Mouse (Mus musculus) hindbrain, embryonic 12.5 days (tissue): ENCODE measurements around the gene Cacnb4. TPM values are rescaled to one million over a fixed set of nuclear protein-coding genes. Genes with fewer than 3 reads are reported as not detected.
A peak's percentile ranks its signal among the peaks of the same experiment; 100 is the strongest.

Experiments
- ATAC-seq: fragments of 200-750 bp; cut with Nextera tagmentation; 2 replicates; pipeline ENCODE4 v1.8.0; 2017; ENCODE audit warnings: moderate TSS enrichment; ENCODE audit not compliant: low FRiP score
- H3K27ac ChIP-seq: fragments of 300-500 bp; sonication (generic); 2 replicates; pipeline ENCODE4 v1.5.1; 2016; ENCODE audit warnings: mild to moderate bottlenecking
- H3K27me3 ChIP-seq: fragments of 300-500 bp; sonication (generic); 2 replicates; pipeline ENCODE4 v1.6.1; 2016; ENCODE audit warnings: mild to moderate bottlenecking
- H3K36me3 ChIP-seq: fragments of 300-500 bp; sonication (generic); 2 replicates; pipeline ENCODE4 v1.6.1; 2016; ENCODE audit warnings: mild to moderate bottlenecking
- H3K4me1 ChIP-seq: fragments of 300-500 bp; sonication (generic); 2 replicates; pipeline ENCODE4 v1.6.1; 2016
- H3K4me2 ChIP-seq: fragments of 300-500 bp; sonication (generic); replicated peaks from 2 replicates; pipeline ENCODE4 v1.6.1; 2016; ENCODE audit warnings: mild to moderate bottlenecking
- H3K4me3 ChIP-seq: fragments of 300-500 bp; sonication (generic); 2 replicates; pipeline ENCODE4 v1.5.1; 2016; ENCODE audit warnings: mild to moderate bottlenecking
- H3K9ac ChIP-seq: fragments of 300-500 bp; sonication (generic); 2 replicates; pipeline ENCODE4 v1.6.1; 2016; ENCODE audit warnings: mild to moderate bottlenecking, moderate library complexity
- H3K9me3 ChIP-seq: fragments of 300-500 bp; sonication (generic); replicated peaks from 2 replicates; pipeline ENCODE4 v1.6.1; 2016; ENCODE audit warnings: mild to moderate bottlenecking
- WGBS: fragments of 180-500 bp; shearing (Covaris S2); methylation state at CpG from one replicate; pipeline ENCODE4 v1.1.7; 2016; 5-methylcytosine and 5-hydroxymethylcytosine counted together
- polyA plus RNA-seq: library from polyadenylated mRNA; unstranded; fragments of >200 nt; fragmentation: Nextera tagmentation; extraction: Ambion mirVana; gene quantifications from 2 replicates; pipeline ENCODE4 v1.2.1, GENCODE M21; 2016

Gene Cacnb4
- polyA plus RNA-seq, 1 experiment from 2014 or later, result 5.9 TPM

GRCm38 (mm10) chr2:52557503-52558275, 118.9 kb downstream of the Cacnb4 start:
- peak; percentile 84 for ATAC-seq
- H3K9me3 ChIP-seq, result no peaks in the 10 kb centered on the region
- peaks cover 20% of the 10 kb centered on the region for H3K4me1 ChIP-seq
- no peaks in the 10 kb centered on the region for H3K36me3 ChIP-seq
- peak overlapping the region; percentile 62 for H3K9ac ChIP-seq
- peak overlapping the region; percentile 57 for H3K4me2 ChIP-seq
- WGBS, result 38% methylated on average over 12 of the region's 12 CpGs
- H3K4me3 ChIP-seq, result peak overlapping the region; percentile 39
- peak overlapping the region; percentile 82 for H3K27ac ChIP-seq
- H3K27me3 ChIP-seq, result no peaks in the 10 kb centered on the region

GRCm38 (mm10) chr2:52556961-52557326, 119.7 kb downstream of the Cacnb4 start:
- no peaks in the 10 kb centered on the region for H3K9me3 ChIP-seq
- no peaks in the 10 kb centered on the region for H3K27me3 ChIP-seq
- ATAC-seq, result no peak
- H3K4me1 ChIP-seq, result peaks cover 20% of the 10 kb centered on the region
- H3K9ac ChIP-seq, result peak overlapping the region; percentile 62; the same call in 1 of the 2 replicates
- 73% methylated on average over 4 of the region's 4 CpGs for WGBS
- H3K27ac ChIP-seq, result no peak overlapping the region
- peak overlapping the region; percentile 39 for H3K4me3 ChIP-seq
- H3K36me3 ChIP-seq, result no peaks in the 10 kb centered on the region
- peak overlapping the region; percentile 57 for H3K4me2 ChIP-seq

GRCm38 (mm10) chr2:52556298-52556960, 120.2 kb downstream of the Cacnb4 start:
- peaks cover 20% of the 10 kb centered on the region for H3K4me1 ChIP-seq
- H3K27me3 ChIP-seq, result no peaks in the 10 kb centered on the region
- ATAC-seq, result no peak
- no peaks in the 10 kb centered on the region for H3K36me3 ChIP-seq
- H3K9me3 ChIP-seq, result no peaks in the 10 kb centered on the region
- H3K9ac ChIP-seq, result no peak overlapping the region
- peak overlapping the region; percentile 39 for H3K4me3 ChIP-seq
- 88% methylated on average over 20 of the region's 20 CpGs for WGBS
- peak overlapping the region; percentile 57 for H3K4me2 ChIP-seq
- H3K27ac ChIP-seq, result no peak overlapping the region

GRCm38 (mm10) chr2:52548401-52548800, 128.2 kb downstream of the Cacnb4 start:
- no peak overlapping the region for H3K27ac ChIP-seq
- ATAC-seq, result no peak
- H3K4me1 ChIP-seq, result no peaks in the 10 kb centered on the region
- H3K4me3 ChIP-seq, result no peak overlapping the region
- H3K9me3 ChIP-seq, result no peaks in the 10 kb centered on the region
- H3K9ac ChIP-seq, result no peak overlapping the region
- H3K27me3 ChIP-seq, result no peaks in the 10 kb centered on the region
- WGBS, result 95% methylated on average over 3 of the region's 3 CpGs
- no peaks in the 10 kb centered on the region for H3K36me3 ChIP-seq
- H3K4me2 ChIP-seq, result no peak overlapping the region

DNA sequence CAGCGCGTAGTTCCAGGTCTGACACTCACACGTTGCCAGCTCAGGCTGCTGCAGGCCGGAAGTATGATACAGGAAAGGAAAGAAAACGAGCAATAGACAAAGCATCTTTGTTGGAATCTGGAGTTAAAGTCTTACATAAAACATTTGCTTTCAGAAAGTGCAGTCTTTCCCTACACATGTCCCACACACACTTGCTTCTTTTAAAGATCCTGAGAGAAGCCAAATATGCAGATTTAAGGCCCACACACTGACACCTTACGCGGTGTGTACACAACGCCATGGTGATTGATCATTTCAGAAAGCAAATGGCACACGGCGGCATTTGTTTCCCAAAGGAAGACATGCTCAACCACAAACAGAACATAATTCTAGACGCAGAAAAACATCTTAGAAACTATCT, 129.3 kb downstream of the Cacnb4 start:
- Histone ChIP-seq H3K36me3 (no peaks in the 10 kb centered on the region), H3K4me2 (no peak overlapping the region), H3K27me3 (no peaks in the 10 kb centered on the region), H3K4me1 (no peaks in the 10 kb centered on the region), H3K9me3 (no peaks in the 10 kb centered on the region), H3K9ac (no peak overlapping the region), H3K4me3 (no peak overlapping the region), H3K27ac (no peak overlapping the region)
- ATAC-seq, result no peak
- WGBS, result 86% methylated on average over 11 of the region's 11 CpGs

GRCm38 (mm10) chr2:52544527-52544926, 132.1 kb downstream of the Cacnb4 start:
- Histone ChIP-seq H3K9me3 (no peaks in the 10 kb centered on the region), H3K27me3 (no peaks in the 10 kb centered on the region), H3K4me1 (no peaks in the 10 kb centered on the region), H3K4me2 (no peak overlapping the region), H3K4me3 (no peak overlapping the region), H3K36me3 (no peaks in the 10 kb centered on the region), H3K9ac (no peak overlapping the region), H3K27ac (no peak overlapping the region)
- no peak for ATAC-seq
- 88% methylated on average over 2 of the region's 2 CpGs for WGBS

GRCm38 (mm10) chr2:52541068-52541467, 135.6 kb downstream of the Cacnb4 start:
- H3K27me3 ChIP-seq, result no peaks in the 10 kb centered on the region
- H3K27ac ChIP-seq, result no peak overlapping the region
- WGBS, result 96% methylated on average over 4 of the region's 4 CpGs
- no peak overlapping the region for H3K4me3 ChIP-seq
- no peaks in the 10 kb centered on the region for H3K9me3 ChIP-seq
- H3K9ac ChIP-seq, result no peak overlapping the region
- H3K36me3 ChIP-seq, result no peaks in the 10 kb centered on the region
- no peak overlapping the region for H3K4me2 ChIP-seq
- no peaks in the 10 kb centered on the region for H3K4me1 ChIP-seq
- ATAC-seq, result no peak

DNA sequence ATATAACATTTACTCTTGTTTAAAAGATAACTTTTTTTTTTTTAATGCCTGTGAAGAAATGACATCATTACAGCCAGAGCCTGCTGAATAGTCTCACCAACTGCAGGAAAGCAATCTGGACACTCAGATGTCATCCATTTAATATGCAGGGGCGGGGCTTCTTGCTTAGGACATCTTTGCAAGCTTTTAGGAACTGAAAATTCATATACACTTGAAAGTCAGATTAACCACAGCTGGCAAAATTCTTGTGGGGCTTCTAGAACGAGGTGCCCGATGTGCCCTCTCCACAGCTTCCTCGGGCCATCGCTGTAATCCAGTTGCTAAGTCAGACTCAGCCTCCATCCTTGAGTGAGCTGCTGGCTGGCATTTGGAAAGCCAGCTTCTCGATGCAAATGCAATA, 137.3 kb downstream of the Cacnb4 start:
- ATAC-seq, result no peak
- no peak overlapping the region for H3K9ac ChIP-seq

DNA sequence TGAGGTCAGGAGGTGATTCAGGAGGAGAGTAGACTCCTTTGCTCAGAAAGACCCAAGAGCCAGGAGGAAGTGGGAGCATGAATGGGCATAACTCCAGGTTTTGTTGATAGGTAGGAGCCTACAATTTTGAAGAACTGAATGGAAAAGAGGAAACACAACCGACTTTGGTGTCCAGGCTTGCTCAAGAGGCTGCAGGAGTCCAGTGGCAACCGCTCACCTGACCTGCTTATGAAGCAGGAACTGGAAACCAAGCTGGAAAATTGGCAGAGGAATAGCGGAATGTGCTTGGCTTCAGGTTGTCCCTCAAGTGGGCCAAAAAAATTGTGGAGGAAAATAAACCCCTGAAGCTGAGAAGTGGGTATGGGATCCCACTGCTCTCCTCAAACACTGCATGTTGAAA, 139.0 kb downstream of the Cacnb4 start:
- H3K4me3 ChIP-seq, result no peak overlapping the region
- H3K27me3 ChIP-seq, result no peaks in the 10 kb centered on the region
- H3K4me2 ChIP-seq, result no peak overlapping the region
- H3K36me3 ChIP-seq, result no peaks in the 10 kb centered on the region
- 95% methylated on average over 3 of the region's 3 CpGs for WGBS
- H3K4me1 ChIP-seq, result no peaks in the 10 kb centered on the region
- no peak overlapping the region for H3K27ac ChIP-seq
- no peak for ATAC-seq
- no peaks in the 10 kb centered on the region for H3K9me3 ChIP-seq
- H3K9ac ChIP-seq, result no peak overlapping the region

More for the DNA sequence above, 137.3 kb downstream of the Cacnb4 start:
- Histone ChIP-seq H3K36me3 (no peaks in the 10 kb centered on the region), H3K4me3 (no peak overlapping the region), H3K4me2 (no peak overlapping the region), H3K9me3 (no peaks in the 10 kb centered on the region), H3K27me3 (no peaks in the 10 kb centered on the region), H3K4me1 (no peaks in the 10 kb centered on the region), H3K27ac (no peak overlapping the region)
- 87% methylated on average over 6 of the region's 6 CpGs for WGBS

DNA sequence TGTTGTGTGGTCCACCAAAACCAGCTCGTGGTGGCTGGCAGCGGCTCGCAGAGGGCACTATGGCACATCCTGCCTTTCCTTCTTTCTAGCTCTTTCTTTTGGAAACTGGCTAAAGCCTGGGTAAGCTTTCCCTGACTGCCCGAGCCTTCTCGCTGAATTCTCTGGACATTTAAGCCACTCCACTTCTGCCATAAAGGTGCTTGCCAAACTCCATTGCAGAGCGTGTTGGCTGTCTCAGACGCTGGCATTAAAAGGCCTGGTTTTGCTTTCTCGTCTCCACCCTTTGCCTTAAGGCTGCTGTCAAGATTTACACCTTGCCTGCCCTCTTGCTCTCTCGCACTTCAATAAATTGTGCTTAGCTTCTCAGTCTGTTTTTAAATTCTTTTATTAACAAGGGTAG, 139.5 kb downstream of the Cacnb4 start:
- H3K27ac ChIP-seq, result no peak overlapping the region
- no peaks in the 10 kb centered on the region for H3K27me3 ChIP-seq
- 95% methylated on average over 9 of the region's 9 CpGs for WGBS
- H3K4me3 ChIP-seq, result no peak overlapping the region
- H3K4me2 ChIP-seq, result no peak overlapping the region
- H3K36me3 ChIP-seq, result no peaks in the 10 kb centered on the region
- H3K4me1 ChIP-seq, result no peaks in the 10 kb centered on the region
- H3K9me3 ChIP-seq, result no peaks in the 10 kb centered on the region
- no peak overlapping the region for H3K9ac ChIP-seq
- ATAC-seq, result no peak

- Histone ChIP-seq H3K4me3 (no peak overlapping the region), H3K4me2 (no peak overlapping the region), H3K27me3 (no peaks in the 10 kb centered on the region), H3K36me3 (no peaks in the 10 kb centered on the region), H3K4me1 (no peaks in the 10 kb centered on the region), H3K9me3 (no peaks in the 10 kb centered on the region), H3K9ac (no peak overlapping the region), H3K27ac (no peak overlapping the region)
- 90% methylated on average over 4 of the region's 4 CpGs for WGBS
- ATAC-seq, result no peak
Observed at GRCm38 (mm10) chr2:52536511-52536910, 140.1 kb downstream of the Cacnb4 start.

- ATAC-seq, result no peak
- Histone ChIP-seq H3K9me3 (no peaks in the 10 kb centered on the region), H3K4me2 (no peak overlapping the region), H3K27ac (no peak overlapping the region), H3K36me3 (no peaks in the 10 kb centered on the region), H3K4me1 (no peaks in the 10 kb centered on the region), H3K27me3 (no peaks in the 10 kb centered on the region), H3K4me3 (no peak overlapping the region), H3K9ac (no peak overlapping the region)
- 86% methylated on average over 5 of the region's 5 CpGs for WGBS
Observed at GRCm38 (mm10) chr2:52533696-52534095, 142.9 kb downstream of the Cacnb4 start.

DNA sequence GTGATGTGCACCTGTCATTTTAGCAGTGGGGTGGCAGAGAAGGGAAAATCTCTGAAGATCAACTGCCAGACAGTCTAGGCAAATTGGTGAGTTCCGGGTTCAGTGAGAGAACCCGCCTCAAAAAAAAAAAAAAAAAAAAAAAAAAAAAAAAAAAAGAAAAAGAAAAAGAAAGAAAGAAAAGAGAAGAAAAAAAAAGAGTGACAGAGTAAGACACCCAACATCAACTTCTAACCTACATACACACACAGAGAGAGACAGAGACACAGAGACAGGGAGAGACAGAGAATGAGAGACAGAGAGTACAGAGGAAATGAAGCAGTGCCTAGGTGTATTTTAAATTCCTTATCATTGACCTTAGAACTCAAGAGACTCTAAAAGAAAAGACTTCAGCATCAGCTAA, 146.1 kb downstream of the Cacnb4 start:
- Histone ChIP-seq H3K36me3 (no peaks in the 10 kb centered on the region), H3K4me2 (no peak overlapping the region), H3K9ac (no peak overlapping the region), H3K9me3 (no peaks in the 10 kb centered on the region), H3K27ac (no peak overlapping the region), H3K4me1 (no peaks in the 10 kb centered on the region), H3K27me3 (no peaks in the 10 kb centered on the region), H3K4me3 (no peak overlapping the region)
- ATAC-seq, result no peak
- WGBS, result 84% methylated on average over 2 of the region's 2 CpGs
